Mouse (Mus musculus) intestine, postnatal 0 days (tissue): ENCODE data around the gene Rasl10b. TPM values are rescaled to one million over a fixed set of nuclear protein-coding genes. Genes with fewer than 3 reads are reported as not detected.
A peak's percentile ranks its signal among the peaks of the same experiment; 100 is the strongest.

Source experiments
- ATAC-seq: fragments of 200-750 bp; cut with Nextera tagmentation; 2 replicates; pipeline ENCODE4 v1.8.0; 2017; ENCODE audit warnings: mild to moderate bottlenecking, moderate TSS enrichment, moderate library complexity
- H3K27ac ChIP-seq: fragments of 300-500 bp; sonication (generic); 2 replicates; pipeline ENCODE4 v1.5.1; 2014; ENCODE audit warnings: mild to moderate bottlenecking, low read depth, low read length, moderate library complexity
- H3K27me3 ChIP-seq: fragments of 300-500 bp; sonication (generic); replicated peaks from 2 replicates; pipeline ENCODE4 v1.6.1; 2014; ENCODE audit warnings: low read length, mixed read lengths; ENCODE audit not compliant: control insufficient read depth, insufficient read depth
- H3K36me3 ChIP-seq: fragments of 300-500 bp; sonication (generic); 2 replicates; pipeline ENCODE4 v1.6.1; 2014; ENCODE audit warnings: mild to moderate bottlenecking, moderate library complexity; ENCODE audit not compliant: control insufficient read depth, insufficient read depth
- H3K4me1 ChIP-seq: fragments of 300-500 bp; sonication (generic); replicated peaks from 2 replicates; pipeline ENCODE4 v1.6.1; 2014; ENCODE audit warnings: antibody characterized with exemption, low read length, mixed read lengths; ENCODE audit not compliant: control insufficient read depth, insufficient read depth
- H3K4me2 ChIP-seq: fragments of 300-500 bp; sonication (generic); replicated peaks from 2 replicates; pipeline ENCODE4 v1.6.1; 2014; ENCODE audit warnings: low read depth, mild to moderate bottlenecking, moderate library complexity
- H3K4me3 ChIP-seq: fragments of 300-500 bp; sonication (generic); 2 replicates; pipeline ENCODE4 v1.5.1; 2014; ENCODE audit warnings: low read depth, low read length
- H3K9ac ChIP-seq: fragments of 300-500 bp; sonication (generic); 2 replicates; pipeline ENCODE4 v1.6.1; 2014; ENCODE audit warnings: mild to moderate bottlenecking, low read depth, low read length
- H3K9me3 ChIP-seq: fragments of 300-500 bp; sonication (generic); 2 replicates; pipeline ENCODE4 v1.6.1; 2016; ENCODE audit warnings: mixed run types; ENCODE audit not compliant: control insufficient read depth
- CTCF ChIP-seq: sonication (generic); IDR thresholded peaks from 2 replicates; pipeline ENCODE4 v1.5.1; 2016; ENCODE audit warnings: low read depth, mild to moderate bottlenecking, control low read depth, antibody characterized with exemption, moderate library complexity
- WGBS: fragments of 180-500 bp; shearing (Covaris S2); extraction: QIAGEN DNeasy Blood & Tissue Kit; methylation state at CpG from one replicate; pipeline ENCODE4 v1.1.7; 2014; 5-methylcytosine and 5-hydroxymethylcytosine counted together
- polyA plus RNA-seq: library from polyadenylated mRNA; unstranded; fragments of >200 nt; fragmentation: Nextera tagmentation; extraction: Ambion mirVana; gene quantifications from 2 replicates; pipeline ENCODE4 v1.2.1, GENCODE M21; 2015

The Rasl10b gene
- polyA plus RNA-seq, result 0.82 and 0.94 TPM in 2 replicates

DNA sequence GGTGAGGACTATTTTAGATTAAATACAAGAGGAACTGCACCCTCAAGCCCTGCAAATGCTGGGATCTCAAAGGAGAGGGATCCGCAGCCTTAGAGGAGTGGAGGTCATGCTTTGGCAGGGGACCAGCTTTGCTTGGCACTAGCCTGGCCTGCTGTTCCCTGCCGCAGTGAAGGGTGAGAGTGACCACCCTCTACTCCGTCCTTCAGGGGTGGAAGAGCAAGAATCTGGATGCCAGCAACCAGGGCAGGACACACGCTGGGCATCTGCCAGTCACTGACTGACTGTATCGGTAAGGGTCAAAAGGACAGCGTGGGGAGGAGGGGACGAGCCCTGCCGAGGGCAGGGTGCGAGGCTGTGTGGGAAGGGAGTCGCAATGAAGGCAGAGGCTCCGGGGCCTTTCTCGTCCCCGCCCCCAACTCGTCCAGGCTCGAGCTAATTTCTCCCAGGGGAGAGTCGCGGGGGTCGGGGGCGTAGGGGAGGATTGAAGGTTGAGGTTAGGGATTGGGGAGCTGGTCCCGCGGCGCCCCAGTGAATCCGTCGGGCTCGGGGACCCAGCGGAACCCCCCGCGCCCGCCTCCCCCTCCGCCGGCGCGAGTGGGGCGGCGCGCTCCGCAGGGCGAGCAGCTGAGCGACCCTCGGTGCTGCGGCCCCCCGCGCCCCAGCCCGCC is at the start of gene Rasl10b:
Rasl10b (plus strand) TSS at position 51 of the 668 bp plus-strand sequence.
- H3K4me2 ChIP-seq, result peak within 1 kb of the TSS; percentile 97

DNA sequence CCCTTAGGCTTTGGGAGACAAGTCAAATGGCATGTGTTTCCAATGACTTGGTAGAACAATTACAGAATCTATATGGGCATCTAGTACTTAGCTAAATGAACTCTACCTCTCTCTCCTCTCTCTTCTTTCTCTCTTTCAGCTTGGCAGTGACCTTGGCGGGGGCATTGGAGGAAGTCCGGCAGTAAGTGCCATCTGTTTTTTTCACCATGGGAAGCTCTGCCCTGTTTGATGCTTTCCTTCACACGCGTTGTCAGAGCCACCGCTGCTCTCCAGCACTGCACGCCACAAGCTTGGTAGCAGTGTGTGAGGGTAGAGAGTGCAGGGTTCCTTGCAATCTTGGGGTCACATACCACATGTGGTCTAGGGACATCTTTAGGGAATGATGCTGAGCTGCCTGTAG is 44.3 kb upstream of the Rasl10b start:
- Histone ChIP-seq H3K36me3 (peaks cover 37% of the 10 kb centered on the region), H3K9ac (no peak overlapping the region), H3K27ac (no peak overlapping the region), H3K4me1 (no peaks in the 10 kb centered on the region), H3K4me3 (no peak overlapping the region), H3K4me2 (no peak overlapping the region), H3K9me3 (no peaks in the 10 kb centered on the region), H3K27me3 (no peaks in the 10 kb centered on the region)
- WGBS, result 97% methylated on average over 6 of the region's 6 CpGs
- no peak for TF ChIP-seq CTCF
- ATAC-seq, result no peak

More for the DNA sequence above, at the start of gene Rasl10b:
- WGBS, result 2% methylated on average over 37 of the region's 44 CpGs
- Histone ChIP-seq H3K27ac (no peak within 1 kb of the TSS), H3K9ac (peak within 1 kb of the TSS; percentile 34; the same call in 1 of the 2 replicates), H3K4me3 (peak within 1 kb of the TSS; percentile 63), H3K4me1 (no peaks in the 10 kb centered on the region), H3K36me3 (peaks cover 6% of the 10 kb centered on the region; the same call in 1 of the 2 replicates), H3K9me3 (no peaks in the 10 kb centered on the region), H3K27me3 (peaks cover 5% of the 10 kb centered on the region; the same call in 1 of the 2 replicates)
- 0 out of 2 replicates have a peak, but pooled peaks have one; percentile 41 for ATAC-seq
- no peak for TF ChIP-seq CTCF

GRCm38 (mm10) chr11:83371267-83371666 is 37.7 kb upstream of the Rasl10b start:
- H3K36me3 ChIP-seq, result peaks cover 66% of the 10 kb centered on the region
- no peak overlapping the region for H3K4me3 ChIP-seq
- no peak overlapping the region for H3K27ac ChIP-seq
- 92% methylated on average over 4 of the region's 4 CpGs for whole genome bisulfite sequencing
- H3K27me3 ChIP-seq, result no peaks in the 10 kb centered on the region
- no peaks in the 10 kb centered on the region for H3K9me3 ChIP-seq
- no peak for ATAC-seq
- H3K4me1 ChIP-seq, result no peaks in the 10 kb centered on the region
- TF ChIP-seq CTCF, result no peak
- H3K4me2 ChIP-seq, result no peak overlapping the region
- no peak overlapping the region for H3K9ac ChIP-seq

DNA sequence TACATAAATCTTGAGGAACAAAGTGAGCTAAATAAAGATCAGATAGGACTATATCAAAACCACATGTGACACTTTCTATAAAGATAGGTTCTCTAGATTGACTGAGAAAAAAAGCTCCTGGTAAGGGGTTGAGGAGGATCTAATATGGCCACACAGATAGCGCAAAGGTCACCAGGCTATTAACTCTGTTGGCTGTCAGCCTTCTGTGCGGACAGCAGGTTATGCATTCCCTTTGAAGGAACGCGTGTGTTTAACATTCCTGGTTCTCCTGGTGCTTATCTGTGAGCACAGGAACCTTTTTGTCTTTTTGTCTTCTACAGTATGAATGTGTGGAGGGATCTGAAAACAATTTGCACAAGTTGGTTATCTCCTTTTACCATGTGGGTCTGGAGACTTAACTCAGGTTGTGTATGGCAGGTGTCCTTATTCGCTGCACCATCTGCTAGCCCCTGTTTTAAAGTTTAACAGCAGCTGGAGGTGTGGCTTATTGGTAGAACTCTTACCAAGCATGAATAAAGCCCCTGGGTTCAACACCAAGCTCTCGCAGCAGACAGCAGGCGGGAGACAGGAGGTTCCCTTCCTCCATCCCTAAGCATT is 29.1 kb upstream of the Rasl10b start:
- Histone ChIP-seq H3K27me3 (no peaks in the 10 kb centered on the region), H3K4me3 (no peak overlapping the region), H3K9me3 (no peaks in the 10 kb centered on the region), H3K4me2 (no peak overlapping the region), H3K27ac (no peak overlapping the region), H3K9ac (no peak overlapping the region), H3K4me1 (no peaks in the 10 kb centered on the region), H3K36me3 (peaks cover 5% of the 10 kb centered on the region)
- no peak for ATAC-seq
- no peak for TF ChIP-seq CTCF
- 59% methylated on average over 7 of the region's 7 CpGs for WGBS

DNA sequence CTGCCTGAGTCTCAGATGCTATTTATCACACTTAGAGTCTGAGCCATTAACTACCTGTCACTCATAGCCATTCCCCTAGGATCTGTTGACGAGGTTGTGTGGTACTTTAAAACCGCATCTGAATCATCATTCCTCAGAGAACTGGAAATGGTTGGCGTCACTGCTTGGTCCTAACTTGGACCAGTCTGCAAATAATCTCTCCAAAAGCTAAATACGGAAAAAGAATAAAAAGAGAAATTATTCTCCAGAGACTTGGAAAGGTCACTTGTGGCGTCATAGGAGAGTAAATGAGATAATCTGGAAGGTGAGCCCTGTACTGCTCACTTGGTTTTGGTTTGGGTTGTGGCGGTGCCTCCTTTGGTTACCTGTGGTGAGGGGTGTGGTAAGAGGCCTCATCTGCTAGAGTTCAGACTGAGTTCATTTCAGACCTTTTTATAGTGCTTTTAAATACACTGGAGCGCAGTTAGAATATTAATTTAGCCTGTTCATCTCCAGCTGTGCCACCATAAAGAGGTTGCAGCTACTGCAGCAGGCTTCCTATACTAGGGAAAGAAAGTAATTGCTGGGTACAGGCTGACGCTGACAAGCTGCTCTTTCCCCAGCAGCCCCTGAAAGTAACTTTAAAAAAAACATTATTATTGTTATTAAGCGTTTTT is 25.9 kb upstream of the Rasl10b start:
- no peak for ATAC-seq
- no peaks in the 10 kb centered on the region for H3K9me3 ChIP-seq
- no peaks in the 10 kb centered on the region for H3K27me3 ChIP-seq
- no peak overlapping the region for H3K9ac ChIP-seq
- no peaks in the 10 kb centered on the region; the same call in 1 of the 2 replicates for H3K36me3 ChIP-seq
- H3K4me2 ChIP-seq, result no peak overlapping the region
- no peaks in the 10 kb centered on the region for H3K4me1 ChIP-seq
- no peak for TF ChIP-seq CTCF
- no peak overlapping the region for H3K27ac ChIP-seq
- no peak overlapping the region for H3K4me3 ChIP-seq
- 76% methylated on average over 9 of the region's 9 CpGs for WGBS

DNA sequence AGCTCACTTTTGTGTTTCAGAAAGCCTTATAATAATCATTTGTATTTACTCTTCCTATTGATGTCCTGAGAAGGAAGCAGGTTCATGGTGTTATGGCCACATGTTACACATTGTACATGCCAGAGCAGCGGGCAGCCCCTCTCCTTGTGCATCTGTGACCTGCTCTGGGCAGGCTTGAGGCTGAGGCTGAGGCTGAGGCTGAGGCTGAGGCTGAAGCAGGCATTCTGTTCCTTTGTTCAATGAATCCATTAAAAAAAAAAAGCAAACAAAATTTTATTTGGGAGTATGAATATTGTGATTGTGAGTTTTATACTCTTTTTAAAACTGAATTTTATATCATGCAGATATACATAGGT is 25.4 kb upstream of the Rasl10b start:
- 93% methylated on average over 1 of the region's 1 CpGs for WGBS
- Histone ChIP-seq H3K4me3 (no peak overlapping the region), H3K9me3 (no peaks in the 10 kb centered on the region), H3K4me2 (no peak overlapping the region), H3K27me3 (no peaks in the 10 kb centered on the region), H3K4me1 (no peaks in the 10 kb centered on the region), H3K36me3 (peaks cover 4% of the 10 kb centered on the region; the same call in 1 of the 2 replicates), H3K9ac (no peak overlapping the region), H3K27ac (no peak overlapping the region)
- no peak for TF ChIP-seq CTCF
- no peak for ATAC-seq
